Mouse (Mus musculus) intestine, embryonic 16.5 days (tissue): ENCODE data around the gene Atad1. TPM values are rescaled to one million over a fixed set of nuclear protein-coding genes. Genes with fewer than 3 reads are reported as not detected.
"Not testable (repeated sequence)": the region's sequence is repeated elsewhere in the genome, so short reads cannot be mapped to it uniquely, and the experiment has no call there.

ENCODE experiments used
- ATAC-seq: fragments of 200-750 bp; cut with Nextera tagmentation; 2 replicates; pipeline ENCODE4 v1.8.0; 2017; ENCODE audit warnings: moderate TSS enrichment, moderate library complexity
- H3K27ac ChIP-seq: fragments of 300-500 bp; sonication (generic); 2 replicates; pipeline ENCODE4 v1.5.1; 2014; ENCODE audit warnings: mild to moderate bottlenecking, low read length
- H3K27me3 ChIP-seq: fragments of 300-500 bp; sonication (generic); replicated peaks from 2 replicates; pipeline ENCODE4 v1.6.1; 2014; ENCODE audit warnings: low read length, control low read depth, mixed read lengths; ENCODE audit not compliant: control insufficient read depth, insufficient read depth
- H3K36me3 ChIP-seq: fragments of 300-500 bp; sonication (generic); 2 replicates; pipeline ENCODE4 v1.6.1; 2014; ENCODE audit warnings: low read length, control low read depth; ENCODE audit not compliant: control insufficient read depth, insufficient read depth
- H3K4me1 ChIP-seq: fragments of 300-500 bp; sonication (generic); 2 replicates; pipeline ENCODE4 v1.6.1; 2014; ENCODE audit warnings: low read length, control low read depth, mixed read lengths; ENCODE audit not compliant: control insufficient read depth, insufficient read depth
- H3K4me2 ChIP-seq: fragments of 300-500 bp; sonication (generic); 2 replicates; pipeline ENCODE4 v1.6.1; 2014; ENCODE audit warnings: low read depth, low read length, control low read depth
- H3K4me3 ChIP-seq: fragments of 300-500 bp; sonication (generic); 2 replicates; pipeline ENCODE4 v1.5.1; 2014; ENCODE audit warnings: mild to moderate bottlenecking, low read length
- H3K9ac ChIP-seq: fragments of 300-500 bp; sonication (generic); 2 replicates; pipeline ENCODE4 v1.6.1; 2014; ENCODE audit warnings: low read depth, low read length
- H3K9me3 ChIP-seq: fragments of 300-500 bp; sonication (generic); 2 replicates; pipeline ENCODE4 v1.6.1; 2016; ENCODE audit warnings: low read length, control low read depth; ENCODE audit not compliant: control insufficient read depth
- WGBS: fragments of 180-500 bp; shearing (Covaris S2); extraction: QIAGEN DNeasy Blood & Tissue Kit; methylation state at CpG from one replicate; pipeline ENCODE4 v1.1.7; 2014; 5-methylcytosine and 5-hydroxymethylcytosine counted together
- polyA plus RNA-seq: library from polyadenylated mRNA; unstranded; fragments of >200 nt; fragmentation: Nextera tagmentation; extraction: Ambion mirVana; gene quantifications from 2 replicates; pipeline ENCODE4 v1.2.1, GENCODE M21; 2015

Gene Atad1
- polyA plus RNA-seq: 73.1 and 77.4 TPM in 2 replicates

GRCm38 (mm10) chr19:32739686-32740085 lies at the start of gene Atad1:
Gene Atad1 (minus strand): TSS chr19:32739786.
- Histone ChIP-seq H3K4me2 (no peak within 1 kb of the TSS), H3K4me1 (no peaks in the 10 kb centered on the region), H3K9me3 (no peaks in the 10 kb centered on the region), H3K36me3 (no peaks in the 10 kb centered on the region), H3K9ac (no peak within 1 kb of the TSS), H3K27me3 (no peaks in the 10 kb centered on the region), H3K4me3 (no peak within 1 kb of the TSS), H3K27ac (no peak within 1 kb of the TSS)
- ATAC-seq: no peak
- 90% methylated on average over 4 of the region's 4 CpGs for WGBS

- not testable (repeated sequence) for H3K27ac ChIP-seq, H3K9me3 ChIP-seq, H3K9ac ChIP-seq, H3K4me3 ChIP-seq, ATAC-seq, H3K27me3 ChIP-seq, H3K4me2 ChIP-seq, H3K4me1 ChIP-seq, H3K36me3 ChIP-seq
- WGBS: 94% methylated on average over 3 of the region's 3 CpGs
Measured at GRCm38 (mm10) chr19:32788016-32788415, 48.4 kb upstream of the Atad1 start.

GRCm38 (mm10) chr19:32787388-32787787 lies 47.8 kb upstream of the Atad1 start:
- not testable (repeated sequence) for H3K36me3 ChIP-seq, H3K4me1 ChIP-seq, H3K4me2 ChIP-seq, H3K9me3 ChIP-seq, H3K27ac ChIP-seq, ATAC-seq, H3K4me3 ChIP-seq, H3K27me3 ChIP-seq, H3K9ac ChIP-seq
- WGBS: 64% methylated on average over 4 of the region's 4 CpGs

GRCm38 (mm10) chr19:32781305-32782071 lies 41.9 kb upstream of the Atad1 start:
- Histone ChIP-seq H3K9ac (no peak overlapping the region), H3K4me3 (no peak overlapping the region), H3K27ac (no peak overlapping the region), H3K4me1 (peaks cover 6% of the 10 kb centered on the region; the same call in 1 of the 2 replicates), H3K27me3 (no peaks in the 10 kb centered on the region), H3K36me3 (no peaks in the 10 kb centered on the region), H3K4me2 (no peak overlapping the region), H3K9me3 (no peaks in the 10 kb centered on the region)
- WGBS: 74% methylated on average over 5 of the region's 5 CpGs
- ATAC-seq: no peak

GRCm38 (mm10) chr19:32779131-32779530 lies 39.5 kb upstream of the Atad1 start:
- Histone ChIP-seq H3K4me2 (no peak overlapping the region), H3K9ac (no peak overlapping the region), H3K36me3 (no peaks in the 10 kb centered on the region), H3K27me3 (no peaks in the 10 kb centered on the region), H3K4me3 (no peak overlapping the region), H3K9me3 (no peaks in the 10 kb centered on the region), H3K4me1 (peaks cover 6% of the 10 kb centered on the region; the same call in 1 of the 2 replicates), H3K27ac (no peak overlapping the region)
- 70% methylated on average over 3 of the region's 3 CpGs for WGBS
- ATAC-seq: no peak

GRCm38 (mm10) chr19:32778411-32778810 lies 38.8 kb upstream of the Atad1 start:
- 37% methylated on average over 2 of the region's 2 CpGs for WGBS
- ATAC-seq: no peak

GRCm38 (mm10) chr19:32762493-32762892 lies 22.9 kb upstream of the Atad1 start:
- Histone ChIP-seq H3K9me3 (no peaks in the 10 kb centered on the region), H3K4me1 (peaks cover 14% of the 10 kb centered on the region), H3K27me3 (no peaks in the 10 kb centered on the region), H3K4me3 (no peak overlapping the region), H3K27ac (no peak overlapping the region), H3K9ac (no peak overlapping the region), H3K36me3 (no peaks in the 10 kb centered on the region), H3K4me2 (no peak overlapping the region)
- ATAC-seq: no peak
- 60% methylated on average over 4 of the region's 4 CpGs for WGBS

More at GRCm38 (mm10) chr19:32778411-32778810, 38.8 kb upstream of the Atad1 start:
- Histone ChIP-seq H3K4me1 (peaks cover 6% of the 10 kb centered on the region; the same call in 1 of the 2 replicates), H3K4me3 (no peak overlapping the region), H3K27ac (no peak overlapping the region), H3K9me3 (no peaks in the 10 kb centered on the region), H3K9ac (no peak overlapping the region), H3K27me3 (no peaks in the 10 kb centered on the region), H3K36me3 (no peaks in the 10 kb centered on the region), H3K4me2 (no peak overlapping the region)

- no peaks in the 10 kb centered on the region for H3K36me3 ChIP-seq
- peak overlapping the region; percentile 37; the same call in 1 of the 2 replicates for H3K4me2 ChIP-seq
- H3K4me3 ChIP-seq: peak overlapping the region; percentile 31; the same call in 1 of the 2 replicates
- 57% methylated on average over 4 of the region's 4 CpGs for WGBS
- no peaks in the 10 kb centered on the region for H3K27me3 ChIP-seq
- peaks cover 14% of the 10 kb centered on the region for H3K4me1 ChIP-seq
- H3K27ac ChIP-seq: no peak overlapping the region
- ATAC-seq: no peak
- no peaks in the 10 kb centered on the region for H3K9me3 ChIP-seq
- no peak overlapping the region for H3K9ac ChIP-seq
Measured at GRCm38 (mm10) chr19:32761162-32761561, 21.6 kb upstream of the Atad1 start.

GRCm38 (mm10) chr19:32760499-32760898 lies 20.9 kb upstream of the Atad1 start:
- Histone ChIP-seq H3K27me3 (no peaks in the 10 kb centered on the region), H3K9ac (peak overlapping the region; percentile 65), H3K4me3 (peak overlapping the region; percentile 40), H3K4me2 (peak overlapping the region; percentile 72), H3K9me3 (no peaks in the 10 kb centered on the region), H3K4me1 (peaks cover 14% of the 10 kb centered on the region), H3K27ac (0 out of 2 replicates have a peak overlapping the region, but pooled peaks have one; percentile 41), H3K36me3 (no peaks in the 10 kb centered on the region)
- WGBS: 23% methylated on average over 6 of the region's 6 CpGs
- no peak for ATAC-seq
